Comparison of ENCODE assay signal across 13 mouse cellular contexts in genomic region chr17:25414209-25414608, GRCm38 (mm10). TPM values are rescaled to one million over a fixed set of nuclear protein-coding genes. Genes with fewer than 3 reads are reported as not detected.
DNase-seq lines count a peak whose midpoint lies in the region; ATAC-seq and TF ChIP-seq lines count a peak whose summit lies in the region.
"Had no signal": no experiment of that assay in that cellular context is flagged by ENCODE, and none has a peak within 500 bp of the region (broad histone marks: within the 10 kb centered on the region; RNA-seq: fewer than 3 reads in every experiment).

No protein-coding gene starts in this region.

- peak; percentile 21 for DNase-seq in liver, adult 2 months (ENCODE audit: extremely low read depth, low read depth, low spot score)
- DNase-seq in heart, adult 9 months (ENCODE audit: low spot score in 2 of 2): peak; percentile 49 to 60
- peak; percentile 80 for DNase-seq in kidney, adult 2 months
- no peak for DNase-seq in T-cell, adult 2 months (ENCODE audit: low spot score)
- DNase-seq in gastrocnemius, adult 2 months: no peak
- no peak for DNase-seq in neural tube, embryonic 10.5 days (ENCODE audit: extremely low spot score, low spot score)
- DNase-seq: cerebellum, adult 9-10 months; left cerebral cortex, postnatal 4 days; thymus, postnatal 14 days had no signal

- no peak overlapping the region for H3K4me2 ChIP-seq in liver, embryonic 12.5 days
- H3K4me2 ChIP-seq in limb, embryonic 15.5 days: no peak overlapping the region

- 38% methylated on average over 4 of the region's 4 CpGs for WGBS in liver, adult 2 months
- 43% methylated on average over 4 of the region's 4 CpGs for WGBS in liver, embryonic 12.5 days (ENCODE audit: insufficient replicate concordance)
- WGBS in kidney, adult 2 months: 38% methylated on average over 4 of the region's 4 CpGs
- WGBS in limb, embryonic 15.5 days: 57% methylated on average over 4 of the region's 4 CpGs

- no peaks in the 10 kb centered on the region for H3K9me3 ChIP-seq in liver, embryonic 12.5 days (replicated peaks)
- H3K9me3 ChIP-seq in limb, embryonic 15.5 days: no peaks in the 10 kb centered on the region

- no peak for ATAC-seq in liver, embryonic 12.5 days
- no peak for ATAC-seq in limb, embryonic 15.5 days (ENCODE audit: insufficient number of reproducible peaks, low FRiP score, low TSS enrichment, low read depth)
- ATAC-seq: hindbrain, embryonic 16.5 days had no signal

- no peak for TF ChIP-seq POLR2A in liver, adult 2 months (IDR thresholded peaks at IDR 0.05; ENCODE audit: extremely low read depth, insufficient read depth, low read length)
- no peak for TF ChIP-seq POLR2A in kidney, adult 2 months (IDR thresholded peaks at IDR 0.05; ENCODE audit: low read depth, low read length)

- no peaks in the 10 kb centered on the region for H3K4me1 ChIP-seq in liver, adult 2 months (ENCODE audit: control insufficient read depth, insufficient read depth, low read length)
- H3K4me1 ChIP-seq in liver, embryonic 12.5 days: peaks cover 41% of the 10 kb centered on the region
- H3K4me1 ChIP-seq in kidney, adult 2 months (ENCODE audit: control insufficient read depth, insufficient read depth, low read length): 0 out of 2 replicates have a peak, but pooled peaks cover 3% of the 10 kb centered on the region
- H3K4me1 ChIP-seq in limb, embryonic 15.5 days: peaks cover 68% of the 10 kb centered on the region

- H3K9ac ChIP-seq in liver, adult 2 months (ENCODE audit: low read depth, low read length): no peak overlapping the region
- no peak overlapping the region for H3K9ac ChIP-seq in liver, embryonic 12.5 days
- H3K9ac ChIP-seq in limb, embryonic 15.5 days: no peak overlapping the region

- no peak for TF ChIP-seq CTCF in liver, adult 2 months (IDR thresholded peaks at IDR 0.05; ENCODE audit: low read depth, low read length)
- no peak for TF ChIP-seq CTCF in kidney, adult 2 months (conservative IDR thresholded peaks at IDR 0.05; ENCODE audit: insufficient read depth, insufficient read length, low read depth, low read length)
- no peak for TF ChIP-seq CTCF in gastrocnemius, adult 2 months (IDR thresholded peaks at IDR 0.05)

- intact Hi-C loops in gastrocnemius, adult 2 months (cut with DNase I): no loop called here

- no peaks in the 10 kb centered on the region for H3K79me2 ChIP-seq in liver, adult 2 months (ENCODE audit: control insufficient read depth, insufficient read depth, low read length)

- H3K36me3 ChIP-seq in liver, adult 2 months (ENCODE audit: control insufficient read depth, insufficient read depth, low read length): no peaks in the 10 kb centered on the region
- H3K36me3 ChIP-seq in liver, embryonic 12.5 days: no peaks in the 10 kb centered on the region
- H3K36me3 ChIP-seq in kidney, adult 2 months (ENCODE audit: control insufficient read depth, insufficient read depth, low read length): no peaks in the 10 kb centered on the region
- no peaks in the 10 kb centered on the region for H3K36me3 ChIP-seq in limb, embryonic 15.5 days

- H3K4me3 ChIP-seq in liver, adult 2 months (ENCODE audit: insufficient read depth, low read depth, low read length): no peak overlapping the region
- no peak overlapping the region for H3K4me3 ChIP-seq in liver, embryonic 12.5 days
- H3K4me3 ChIP-seq in kidney, adult 2 months (ENCODE audit: insufficient read depth, low read depth, low read length): no peak overlapping the region
- H3K4me3 ChIP-seq in limb, embryonic 15.5 days: no peak overlapping the region
- no peak overlapping the region for H3K4me3 ChIP-seq in gastrocnemius, adult 2 months

- H3K27ac ChIP-seq in liver, adult 2 months (replicated peaks; ENCODE audit: insufficient read depth, low read depth, low read length): no peak overlapping the region
- no peak overlapping the region for H3K27ac ChIP-seq in liver, embryonic 12.5 days
- no peak overlapping the region for H3K27ac ChIP-seq in kidney, adult 2 months (ENCODE audit: insufficient read depth, low read depth, low read length)
- H3K27ac ChIP-seq in limb, embryonic 15.5 days: peak overlapping the region; percentile 83
- no peak overlapping the region for H3K27ac ChIP-seq in gastrocnemius, adult 2 months

- H3K27me3 ChIP-seq in liver, adult 2 months (ENCODE audit: control insufficient read depth, insufficient read depth, low read length): no peaks in the 10 kb centered on the region
- H3K27me3 ChIP-seq in liver, embryonic 12.5 days (replicated peaks): 0 out of 2 replicates have a peak, but pooled peaks cover 5% of the 10 kb centered on the region
- H3K27me3 ChIP-seq in kidney, adult 2 months (replicated peaks; ENCODE audit: control insufficient read depth, insufficient read depth, low read length): no peaks in the 10 kb centered on the region
- no peaks in the 10 kb centered on the region for H3K27me3 ChIP-seq in limb, embryonic 15.5 days

RNA-seq across cellular contexts. Expression of gene Cacna1h, which starts 19.4 kb away (rescaled TPM):
- total RNA-seq in liver, adult 2 months (2014; rRNA removed): 0.27 TPM in 1 of 2 replicates, not detected in the other
- 0.02 and 0.05 TPM in 2 replicates for polyA plus RNA-seq in liver, adult 2 months (2012; rRNA removed)
- polyA plus RNA-seq in liver, embryonic 12.5 days (2016; fragmentation: Nextera tagmentation; extraction: Ambion mirVana): 1.2 and 1.6 TPM in 2 replicates
- 0.44 and 1.3 TPM in 2 replicates for polyA plus RNA-seq in kidney, adult 2 months (2012; rRNA removed)
- polyA plus RNA-seq in limb, embryonic 15.5 days (2015; fragmentation: Nextera tagmentation; extraction: Ambion mirVana): 3.8 and 4.8 TPM in 2 replicates
- 1 to 10 TPM in 1 of 2 experiments, under 1 TPM in 1; 0.94 to 1.7 TPM for total RNA-seq in gastrocnemius, adult 2 months (2021)
- total RNA-seq: megakaryocyte, adult 5-6 weeks had no signal

RNA-seq across cellular contexts. Expression of gene Tekt4, which starts 40.2 kb away (rescaled TPM):
- total RNA-seq in liver, adult 2 months (2014; rRNA removed): not detected in 2 replicates
- not detected in 2 replicates for polyA plus RNA-seq in liver, adult 2 months (2012; rRNA removed)
- not detected in 2 replicates for polyA plus RNA-seq in liver, embryonic 12.5 days (2016; fragmentation: Nextera tagmentation; extraction: Ambion mirVana)
- 0.07 and 0.08 TPM in 2 replicates for polyA plus RNA-seq in kidney, adult 2 months (2012; rRNA removed)
- polyA plus RNA-seq in limb, embryonic 15.5 days (2015; fragmentation: Nextera tagmentation; extraction: Ambion mirVana): not detected in 2 replicates
- total RNA-seq in gastrocnemius, adult 2 months (2021): not detected
- total RNA-seq: megakaryocyte, adult 5-6 weeks had no signal

RNA-seq across cellular contexts. Expression of gene Tpsg1, which starts 45.1 kb away (rescaled TPM):
- not detected in 2 replicates for total RNA-seq in liver, adult 2 months (2014; rRNA removed)
- 0.12 TPM in 1 of 2 replicates, not detected in the other for polyA plus RNA-seq in liver, adult 2 months (2012; rRNA removed)
- 0.42 and 0.69 TPM in 2 replicates for polyA plus RNA-seq in liver, embryonic 12.5 days (2016; fragmentation: Nextera tagmentation; extraction: Ambion mirVana)
- polyA plus RNA-seq in kidney, adult 2 months (2012; rRNA removed): 0.12 TPM in 1 of 2 replicates, not detected in the other
- polyA plus RNA-seq in limb, embryonic 15.5 days (2015; fragmentation: Nextera tagmentation; extraction: Ambion mirVana): 14.4 and 16.6 TPM in 2 replicates
- under 1 TPM in 1 of 2 experiments, not detected in 1; 0.48 TPM for total RNA-seq in gastrocnemius, adult 2 months (2021)
- total RNA-seq: left cerebral cortex, postnatal 4 days; megakaryocyte, adult 5-6 weeks had no signal

RNA-seq across cellular contexts. Expression of gene Tpsb2, which starts 48.1 kb away (rescaled TPM):
- not detected in 2 replicates for total RNA-seq in liver, adult 2 months (2014; rRNA removed)
- not detected in 2 replicates for polyA plus RNA-seq in liver, adult 2 months (2012; rRNA removed)
- 0.29 TPM in 1 of 2 replicates, not detected in the other for polyA plus RNA-seq in liver, embryonic 12.5 days (2016; fragmentation: Nextera tagmentation; extraction: Ambion mirVana)
- 1.8 and 2.4 TPM in 2 replicates for polyA plus RNA-seq in kidney, adult 2 months (2012; rRNA removed)
- polyA plus RNA-seq in limb, embryonic 15.5 days (2015; fragmentation: Nextera tagmentation; extraction: Ambion mirVana): 209 and 239 TPM in 2 replicates
- total RNA-seq in gastrocnemius, adult 2 months (2021): 1 to 10 TPM; 1.9 to 4.7 TPM
- total RNA-seq: megakaryocyte, adult 5-6 weeks had no signal

Comparison
In these comparisons a context has a peak if more than half of its experiments do, and no peak if none do; other contexts are left out.
1. DNase-seq: peak in liver, adult 2 months (single experiment), heart, adult 9 months (2 of 2) and kidney, adult 2 months (single experiment); none in T-cell, adult 2 months (single experiment), gastrocnemius, adult 2 months (single experiment) and neural tube, embryonic 10.5 days (single experiment).